Mouse (Mus musculus) bone marrow macrophage, adult 2 months (primary cell): ENCODE data around the gene Plxnb2. TPM values are rescaled to one million over a fixed set of nuclear protein-coding genes. Genes with fewer than 3 reads are reported as not detected.

Source experiments
- H3K27ac ChIP-seq: 2 replicates; pipeline ENCODE4 v1.5.1; 2012; ENCODE audit warnings: low read depth, low read length; ENCODE audit not compliant: insufficient read depth
- H3K4me1 ChIP-seq: 2 replicates; pipeline ENCODE4 v1.6.1; 2012; ENCODE audit warnings: low read length; ENCODE audit not compliant: control insufficient read depth, insufficient read depth
- H3K4me3 ChIP-seq: 2 replicates; pipeline ENCODE4 v1.5.1; 2012; ENCODE audit warnings: mild to moderate bottlenecking, low read length, moderate library complexity; ENCODE audit not compliant: insufficient read depth
- CTCF ChIP-seq: IDR thresholded peaks from 2 replicates; pipeline ENCODE4 v1.5.1; 2012; ENCODE audit warnings: low read depth, mild to moderate bottlenecking, low read length, moderate library complexity
- POLR2A ChIP-seq: IDR thresholded peaks from 2 replicates; pipeline ENCODE4 v1.6.1; 2012; ENCODE audit warnings: mild to moderate bottlenecking, low read depth, low read length, borderline replicate concordance
- polyA plus RNA-seq: library from polyadenylated mRNA; stranded (reverse); fragments of >200 nt; gene quantifications from 2 replicates; pipeline ENCODE4 v1.2.4, GENCODE M21; 2012; ENCODE audit not compliant: missing spikeins, insufficient read depth, insufficient read length

Plxnb2 gene
- polyA plus RNA-seq, 1 experiment, result 457 TPM

DNA sequence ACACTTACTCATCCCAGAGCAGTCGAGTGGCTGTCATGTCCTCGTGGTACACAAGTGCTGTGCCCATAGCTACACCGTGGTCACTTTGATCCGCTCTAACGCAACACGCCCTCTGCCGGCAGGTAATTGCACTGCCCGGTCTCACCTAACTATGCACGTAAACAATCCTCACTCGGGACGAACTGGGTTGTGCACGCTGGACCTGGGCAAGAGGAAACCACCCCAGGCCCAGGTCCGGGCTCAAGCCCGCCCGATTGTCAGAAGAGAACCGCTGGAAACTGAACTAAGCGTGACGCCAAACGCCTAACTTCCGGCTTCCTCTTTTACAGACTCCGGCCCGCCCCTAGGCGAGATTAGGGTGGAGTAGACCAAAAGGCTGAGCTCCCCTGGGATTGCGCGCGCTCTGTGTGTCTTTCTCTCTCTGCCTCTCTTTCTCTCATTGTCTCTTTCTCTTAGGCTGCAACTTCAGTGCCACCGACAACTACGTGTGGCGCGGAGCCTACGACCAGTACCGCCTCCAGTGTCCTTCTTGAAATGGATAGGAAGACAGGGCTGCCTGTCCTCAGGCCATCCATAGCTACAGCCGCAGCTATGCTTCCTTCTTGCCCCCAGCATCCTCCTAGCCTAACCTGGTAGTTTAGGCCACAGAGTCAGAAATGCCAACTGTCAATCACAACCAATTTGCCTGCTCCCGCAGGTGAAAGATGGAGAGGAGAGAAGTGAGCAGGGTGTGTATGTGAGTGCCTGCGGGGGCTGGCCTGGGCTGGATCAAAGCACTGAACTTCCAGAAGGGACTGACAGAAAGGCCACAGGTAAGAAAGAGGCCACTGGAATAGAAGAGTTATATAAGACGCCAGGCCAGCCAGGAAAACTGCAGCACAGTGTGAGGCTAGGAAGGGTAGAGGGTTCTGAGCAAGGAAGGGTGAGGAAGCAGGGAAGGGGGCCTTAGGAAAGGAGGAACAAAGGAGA lies 51.9 kb downstream of the Plxnb2 start, which contains the start of gene Hdac10:
Gene Hdac10 (minus strand): TSS at position 319 of the 969 bp plus-strand sequence.
- Histone ChIP-seq H3K27ac (peak within 1 kb of the TSS; percentile 61), H3K4me3 (peak within 1 kb of the TSS; percentile 92), H3K4me1 (peaks cover 20% of the 10 kb centered on the region)
- TF ChIP-seq CTCF (peak; percentile 98), POLR2A (no peak)

DNA sequence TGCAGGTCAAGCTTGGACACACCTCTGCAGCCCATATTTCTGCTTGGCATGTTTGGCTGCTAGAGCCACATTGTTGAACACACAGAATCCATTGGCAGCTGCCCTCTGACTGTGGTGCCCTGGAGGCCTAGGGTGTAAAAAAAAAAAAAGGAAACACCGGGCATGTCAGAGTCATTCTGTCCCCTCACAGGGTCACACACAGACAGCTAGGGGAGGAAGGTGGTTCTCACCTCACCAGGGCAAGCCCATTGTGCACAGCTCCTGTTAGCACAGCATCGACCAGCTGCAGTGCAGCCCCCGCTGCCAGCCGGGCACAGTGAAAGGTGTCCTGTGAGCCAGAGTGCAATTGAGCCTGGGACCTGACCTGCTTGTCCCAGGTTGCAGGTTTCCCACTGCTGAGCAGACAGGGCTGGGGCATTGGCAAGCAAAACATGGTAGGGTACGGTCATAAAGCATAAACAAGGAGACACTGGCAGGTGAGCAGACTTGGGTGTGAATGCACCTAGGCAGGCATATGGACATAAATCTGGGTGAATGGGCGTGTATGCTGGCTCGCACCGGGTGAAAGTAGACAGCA lies 53.1 kb downstream of the Plxnb2 start:
- Histone ChIP-seq H3K4me1 (peaks cover 20% of the 10 kb centered on the region), H3K27ac (no peak overlapping the region), H3K4me3 (peak overlapping the region; percentile 92)
- TF ChIP-seq CTCF, result no peak
- no peak for TF ChIP-seq POLR2A

DNA sequence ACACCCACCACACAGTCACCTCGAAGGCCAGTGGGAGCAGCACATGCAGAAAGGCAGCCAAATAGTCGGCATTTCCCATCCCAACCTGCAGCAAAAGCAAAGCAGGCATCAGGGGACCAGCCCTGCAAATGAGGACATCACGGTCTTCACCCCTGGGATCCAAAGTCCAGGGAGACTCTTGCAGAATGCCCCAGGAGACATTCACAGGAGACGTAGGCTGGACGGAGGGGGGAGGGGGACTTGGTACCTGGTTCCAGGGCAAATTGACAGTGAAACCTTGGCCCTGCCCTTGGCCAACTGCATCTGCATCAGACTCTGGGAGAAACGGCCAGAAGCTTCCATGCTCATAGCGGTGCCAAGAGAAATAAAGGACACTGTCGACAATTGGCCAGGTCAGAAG lies 54.0 kb downstream of the Plxnb2 start:
- no peak overlapping the region for H3K4me3 ChIP-seq
- TF ChIP-seq CTCF (no peak), POLR2A (no peak)
- no peak overlapping the region for H3K27ac ChIP-seq
- H3K4me1 ChIP-seq, result peaks cover 23% of the 10 kb centered on the region

DNA sequence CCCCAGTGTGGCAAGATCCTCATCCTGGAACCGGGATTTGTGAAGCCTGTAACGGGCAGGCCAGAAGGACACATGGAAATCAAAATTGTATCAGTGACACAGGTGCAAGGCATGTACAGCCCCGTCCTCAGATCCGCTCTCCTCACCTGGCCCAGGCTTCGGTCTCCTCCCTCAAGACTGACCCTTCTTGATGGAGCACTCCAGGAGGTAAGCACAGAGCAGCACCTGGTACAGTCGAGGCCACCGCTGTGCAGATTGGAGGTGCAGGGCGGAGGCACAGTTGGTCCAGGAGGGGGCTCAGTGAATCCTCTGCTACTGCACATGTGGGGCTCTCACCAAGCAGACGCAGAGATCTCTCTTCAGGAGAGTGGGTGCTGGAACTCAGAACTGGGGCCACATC lies 55.2 kb downstream of the Plxnb2 start:
- no peak overlapping the region for H3K4me3 ChIP-seq
- TF ChIP-seq CTCF (no peak), POLR2A (no peak)
- peaks cover 13% of the 10 kb centered on the region for H3K4me1 ChIP-seq
- no peak overlapping the region for H3K27ac ChIP-seq

DNA sequence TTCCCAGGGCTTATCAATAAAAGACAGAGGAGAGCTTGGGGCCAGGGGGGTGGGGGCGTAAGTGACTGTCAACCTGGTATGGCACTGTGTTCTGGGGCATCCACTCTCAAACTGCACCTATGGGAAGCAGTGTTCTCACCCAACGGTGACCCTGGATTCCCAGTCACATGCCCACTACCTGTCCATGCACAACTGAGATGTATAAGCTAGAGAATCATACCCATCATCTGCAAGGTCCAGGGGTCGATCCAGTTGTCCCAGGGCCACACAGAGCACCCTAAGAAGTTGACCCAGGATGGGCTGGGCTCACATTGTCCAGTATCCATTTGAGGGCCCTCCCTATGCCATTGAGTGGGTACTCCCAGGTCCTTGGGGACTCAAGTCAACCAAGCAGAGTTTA lies 56.3 kb downstream of the Plxnb2 start:
- Histone ChIP-seq H3K4me1 (peaks cover 13% of the 10 kb centered on the region), H3K4me3 (no peak overlapping the region), H3K27ac (no peak overlapping the region)
- TF ChIP-seq POLR2A (no peak), CTCF (no peak)

DNA sequence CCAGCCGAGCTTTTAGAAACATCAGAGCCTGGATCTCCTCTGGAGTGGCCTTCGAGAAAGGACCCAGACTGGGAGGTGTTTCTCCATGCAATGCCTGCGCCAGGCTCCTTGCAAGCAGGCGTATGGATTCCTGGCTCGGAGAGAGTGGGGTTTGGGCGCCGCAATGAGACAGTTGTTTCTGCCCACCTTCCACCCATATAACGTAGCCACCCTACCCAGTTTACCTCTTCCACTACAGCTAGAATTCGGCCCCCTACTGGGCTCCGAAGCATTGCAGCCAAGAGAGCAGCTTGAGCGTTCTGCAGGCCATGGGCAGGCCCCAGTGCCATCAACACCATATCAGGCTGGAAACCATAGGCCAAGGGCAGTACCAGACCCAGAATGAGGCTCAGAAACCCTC lies 57.0 kb downstream of the Plxnb2 start:
- Histone ChIP-seq H3K4me1 (peaks cover 10% of the 10 kb centered on the region), H3K27ac (no peak overlapping the region), H3K4me3 (no peak overlapping the region)
- TF ChIP-seq POLR2A, result no peak

DNA sequence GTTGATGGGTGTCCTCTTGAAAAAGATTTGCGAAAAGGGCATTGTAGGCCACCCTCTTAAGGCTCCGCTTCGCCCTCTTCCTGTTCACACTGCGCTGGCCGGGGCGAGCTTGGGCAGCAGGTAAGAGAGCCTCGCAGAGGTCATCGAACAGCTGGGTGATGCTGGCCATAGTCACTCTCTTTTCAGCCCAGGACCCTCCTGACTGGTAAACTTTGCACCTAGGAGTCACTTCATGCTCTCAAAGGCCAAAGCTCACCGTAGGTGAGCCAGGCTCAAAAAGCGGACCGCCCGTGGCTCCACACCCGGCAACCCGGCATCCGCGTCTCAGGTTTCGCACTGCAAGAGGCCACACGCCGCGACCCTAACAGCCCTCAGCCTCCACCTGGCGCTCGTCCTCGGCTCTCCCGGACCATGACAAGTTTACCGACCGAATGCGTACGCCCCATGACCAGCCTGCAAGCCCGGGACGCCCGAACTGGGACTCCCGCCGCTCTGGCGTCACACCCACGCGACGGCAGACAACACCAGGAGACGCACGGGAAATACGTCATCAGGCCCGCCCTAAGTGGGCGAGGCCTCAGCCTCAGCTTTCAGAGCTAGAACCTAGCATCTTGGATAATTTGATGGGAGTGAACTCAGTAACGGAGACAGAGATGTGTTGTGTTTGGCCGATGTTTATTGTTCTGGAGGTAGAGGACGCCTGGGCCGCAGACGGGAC lies 57.8 kb downstream of the Plxnb2 start, which contains the start of gene Tubgcp6:
Gene Tubgcp6 (minus strand): TSS at position 464 of the 718 bp plus-strand sequence.
- Histone ChIP-seq H3K27ac (no peak within 1 kb of the TSS), H3K4me1 (peaks cover 10% of the 10 kb centered on the region), H3K4me3 (peak within 1 kb of the TSS; percentile 76)
- TF ChIP-seq POLR2A, result 0 out of 2 replicates have a peak, but pooled peaks have one; percentile 60
- TF ChIP-seq CTCF, result no peak

DNA sequence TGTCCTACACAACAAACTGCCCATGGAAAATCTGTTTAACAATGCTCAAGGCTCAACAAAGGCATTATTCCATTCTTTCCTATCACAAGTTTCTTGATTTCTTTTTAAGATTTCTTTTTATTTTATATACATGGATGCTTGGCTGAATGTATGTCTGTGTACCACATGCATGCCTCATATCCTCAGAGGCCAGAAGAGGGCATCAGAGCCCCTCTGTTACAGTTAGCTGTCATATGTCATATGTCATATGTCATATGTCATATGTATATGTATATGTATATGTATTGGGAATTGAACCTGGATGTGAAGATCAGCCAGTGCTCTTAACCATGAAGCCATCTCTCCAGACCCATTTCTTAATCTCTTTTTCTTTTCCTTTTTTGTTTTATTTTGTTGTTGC lies 62.6 kb downstream of the Plxnb2 start:
- H3K27ac ChIP-seq, result no peak overlapping the region
- peaks cover 5% of the 10 kb centered on the region; the same call in 1 of the 2 replicates for H3K4me1 ChIP-seq
- no peak overlapping the region for H3K4me3 ChIP-seq
- TF ChIP-seq POLR2A (no peak), CTCF (no peak)

DNA sequence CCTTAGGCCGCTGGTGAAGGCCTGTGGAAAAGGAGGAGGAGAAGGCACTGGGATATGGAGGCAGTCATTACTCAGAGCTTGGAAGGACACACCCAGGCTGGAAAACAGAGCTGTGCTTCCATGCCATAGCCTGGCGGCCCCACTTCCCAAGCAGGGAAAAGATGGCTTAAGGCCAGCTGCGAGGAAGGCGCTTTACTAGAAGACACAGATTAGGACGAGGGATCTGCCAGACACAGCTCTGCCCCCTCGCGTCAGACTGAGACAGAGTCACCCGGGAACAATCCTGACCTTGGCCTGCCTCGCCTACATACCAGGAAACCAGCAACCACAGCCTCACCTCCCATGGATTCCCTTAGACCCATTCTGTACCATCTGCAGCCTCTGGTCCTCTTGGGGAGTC lies 70.4 kb downstream of the Plxnb2 start:
- H3K4me3 ChIP-seq, result no peak overlapping the region
- TF ChIP-seq CTCF (no peak), POLR2A (no peak)
- H3K4me1 ChIP-seq, result no peaks in the 10 kb centered on the region
- no peak overlapping the region for H3K27ac ChIP-seq
